Mouse (Mus musculus): ENCODE results near the gene Nckap5.

DNA sequence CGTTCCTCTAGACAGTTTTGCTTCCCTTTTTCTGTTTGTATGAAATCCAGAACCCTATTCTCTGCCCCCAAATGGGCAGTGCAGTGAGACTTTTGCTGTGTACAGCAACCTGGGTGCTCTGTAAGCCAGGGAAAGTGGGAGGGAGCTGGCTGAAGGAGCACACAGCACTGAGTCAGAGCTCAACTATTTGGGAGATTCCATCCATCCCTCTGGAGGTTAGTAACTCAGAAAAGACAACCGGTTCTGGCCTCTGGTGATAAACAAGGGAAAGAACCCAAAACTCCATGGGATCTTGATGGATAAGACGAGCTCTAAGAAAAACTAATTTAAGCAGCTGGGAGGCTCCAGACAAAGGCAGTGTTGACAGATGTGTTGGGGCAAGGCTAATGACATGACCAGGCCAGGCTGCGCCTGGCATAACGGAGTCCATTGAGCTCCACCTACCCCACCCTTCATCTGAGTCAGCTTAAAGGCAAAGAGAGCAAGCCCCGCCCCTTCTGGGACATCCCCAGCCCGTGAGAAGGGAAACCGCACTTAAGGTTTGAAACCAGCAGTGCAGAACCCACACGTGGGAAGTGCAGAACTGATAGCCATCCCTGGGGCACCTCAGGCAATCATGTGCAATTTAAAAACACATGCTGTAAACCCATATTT lies 13.1 kb downstream of the Nckap5 start:
- TF ChIP-seq GATA1 (IDR thresholded peaks at IDR 0.05; ENCODE audit: borderline replicate concordance, low read length), result no peak
- no peak for TF ChIP-seq FLI1 (IDR thresholded peaks at IDR 0.05; ENCODE audit: low read length)

All from megakaryocyte, embryonic 14.5 days (primary cell).